Mouse (Mus musculus) testis, adult 2 months (tissue): ENCODE measurements around the gene Aip. TPM values are rescaled to one million over a fixed set of nuclear protein-coding genes. Genes with fewer than 3 reads are reported as not detected.

ENCODE experiments used
- H3K27ac ChIP-seq: fragments of 200-500 bp; 2 replicates; pipeline ENCODE4 v1.5.1; 2012; ENCODE audit warnings: low read depth, low read length; ENCODE audit not compliant: control insufficient read depth, insufficient read depth
- H3K27me3 ChIP-seq: fragments of 200-500 bp; 2 replicates; pipeline ENCODE4 v1.6.1; 2012; ENCODE audit warnings: mild to moderate bottlenecking, low read length, moderate library complexity; ENCODE audit not compliant: control insufficient read depth, insufficient read depth
- H3K36me3 ChIP-seq: fragments of 200-500 bp; 2 replicates; pipeline ENCODE4 v1.6.1; 2012; ENCODE audit warnings: mild to moderate bottlenecking, low read length; ENCODE audit not compliant: control insufficient read depth, insufficient read depth
- H3K4me1 ChIP-seq: fragments of 200-500 bp; 2 replicates; pipeline ENCODE4 v1.6.1; 2012; ENCODE audit warnings: low read length; ENCODE audit not compliant: control insufficient read depth, insufficient read depth
- H3K4me3 ChIP-seq: fragments of 200-500 bp; 2 replicates; pipeline ENCODE4 v1.5.1; 2012; ENCODE audit warnings: low read depth, mild to moderate bottlenecking, low read length, moderate library complexity, mixed read lengths; ENCODE audit not compliant: control insufficient read depth
- CTCF ChIP-seq: fragments of 200-500 bp; IDR thresholded peaks from 2 replicates; pipeline ENCODE4 v1.5.1; 2012; ENCODE audit warnings: low read depth, mild to moderate bottlenecking, inconsistent platforms, low read length, moderate library complexity; ENCODE audit not compliant: control insufficient read depth, insufficient read depth, insufficient replicate concordance
- POLR2A ChIP-seq: fragments of 200-500 bp; IDR thresholded peaks from 2 replicates; pipeline ENCODE4 v1.6.1; 2012; ENCODE audit warnings: low read depth, mild to moderate bottlenecking, inconsistent platforms, low read length, moderate library complexity; ENCODE audit not compliant: control insufficient read depth
- polyA plus RNA-seq: library from polyadenylated mRNA; depleted of rRNA; stranded (reverse); fragments of >200 nt; gene quantifications from 2 replicates; pipeline ENCODE4 v1.2.3, GENCODE M21; 2012; rRNA removed

The Aip gene
- polyA plus RNA-seq: 21.0 and 23.5 TPM in 2 replicates

DNA sequence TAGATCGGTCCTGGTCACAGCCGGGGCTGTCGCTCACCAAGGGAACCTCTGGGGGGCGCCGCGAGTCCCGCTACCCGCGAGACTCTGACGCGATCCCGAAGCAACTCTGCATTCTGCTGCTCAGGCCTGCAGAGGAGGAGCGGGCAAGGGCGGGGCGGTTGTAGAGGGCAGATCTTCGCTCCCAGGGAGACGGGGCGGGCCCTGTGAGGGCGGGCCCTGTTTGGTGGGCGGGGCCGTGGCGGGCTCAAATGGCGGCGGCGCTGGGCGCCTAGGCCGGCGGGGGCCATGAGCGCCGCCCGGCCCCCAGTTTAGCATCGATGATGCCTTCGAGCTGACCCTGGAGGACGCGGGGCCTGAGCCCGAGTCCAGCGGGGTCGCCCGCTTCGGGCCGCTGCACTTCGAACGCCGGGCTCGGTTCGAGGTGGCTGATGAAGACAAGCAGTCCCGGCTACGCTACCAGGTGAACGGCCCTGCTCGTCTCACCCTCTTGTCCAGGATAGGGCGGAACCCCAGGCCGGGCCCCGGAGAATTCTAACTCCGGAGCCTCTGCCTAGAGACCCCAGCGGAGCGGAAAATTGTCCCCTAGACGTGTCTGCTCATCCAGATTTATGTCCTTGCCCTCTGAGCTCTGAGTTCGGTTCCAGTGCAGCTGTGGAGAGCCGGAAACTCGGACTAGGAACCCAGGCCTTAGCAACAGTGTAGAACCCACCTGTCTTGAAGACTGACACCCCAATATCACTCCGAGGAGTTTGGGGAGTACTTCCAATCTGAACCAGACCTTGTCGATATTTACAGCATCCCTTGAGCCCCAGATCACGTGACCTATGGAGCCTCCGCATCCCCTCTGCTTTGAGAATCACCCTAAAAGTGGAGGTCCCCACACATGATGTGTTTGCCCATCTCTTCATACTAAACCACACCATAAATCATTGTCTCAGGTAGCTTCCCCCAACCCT lies at the start of gene Aip:
Gene Aip (minus strand): TSS at position 118 of the 956 bp plus-strand sequence.
- H3K27ac ChIP-seq: peak within 1 kb of the TSS; percentile 76
- H3K27me3 ChIP-seq: no peaks in the 10 kb centered on the region
- H3K36me3 ChIP-seq: no peaks in the 10 kb centered on the region; the same call in 1 of the 2 replicates
- TF ChIP-seq POLR2A (no peak; the same call in 1 of the 2 replicates), CTCF (peak; percentile 55)
- H3K4me3 ChIP-seq: peak within 1 kb of the TSS; percentile 89
- H3K4me1 ChIP-seq: peaks cover 12% of the 10 kb centered on the region

DNA sequence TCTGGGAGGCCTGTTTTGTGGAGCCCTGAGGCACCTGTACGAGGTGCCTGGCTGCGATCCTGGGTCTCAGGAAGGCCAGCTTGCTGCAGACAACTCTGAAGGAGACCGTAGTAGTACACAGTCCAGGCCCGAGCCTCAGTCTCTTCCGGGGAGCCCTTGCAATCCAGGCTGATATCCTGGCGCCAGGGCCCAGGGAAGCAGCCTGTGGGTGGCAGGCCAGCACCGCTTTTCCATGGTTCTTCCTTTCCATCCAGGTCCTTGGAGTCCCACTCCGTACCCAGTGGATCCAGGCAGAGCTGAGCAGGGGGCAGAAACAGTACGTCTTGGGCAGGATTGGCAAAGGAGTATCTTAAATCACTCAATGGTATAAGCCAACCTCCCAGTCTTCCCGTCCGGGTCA lies 47.3 kb upstream of the Aip start:
- no peaks in the 10 kb centered on the region for H3K27me3 ChIP-seq
- H3K4me1 ChIP-seq: peaks cover 5% of the 10 kb centered on the region
- no peaks in the 10 kb centered on the region for H3K36me3 ChIP-seq
- no peak overlapping the region for H3K4me3 ChIP-seq
- no peak overlapping the region for H3K27ac ChIP-seq
- no peak for TF ChIP-seq POLR2A
- no peak; the same call in 1 of the 2 replicates for TF ChIP-seq CTCF

DNA sequence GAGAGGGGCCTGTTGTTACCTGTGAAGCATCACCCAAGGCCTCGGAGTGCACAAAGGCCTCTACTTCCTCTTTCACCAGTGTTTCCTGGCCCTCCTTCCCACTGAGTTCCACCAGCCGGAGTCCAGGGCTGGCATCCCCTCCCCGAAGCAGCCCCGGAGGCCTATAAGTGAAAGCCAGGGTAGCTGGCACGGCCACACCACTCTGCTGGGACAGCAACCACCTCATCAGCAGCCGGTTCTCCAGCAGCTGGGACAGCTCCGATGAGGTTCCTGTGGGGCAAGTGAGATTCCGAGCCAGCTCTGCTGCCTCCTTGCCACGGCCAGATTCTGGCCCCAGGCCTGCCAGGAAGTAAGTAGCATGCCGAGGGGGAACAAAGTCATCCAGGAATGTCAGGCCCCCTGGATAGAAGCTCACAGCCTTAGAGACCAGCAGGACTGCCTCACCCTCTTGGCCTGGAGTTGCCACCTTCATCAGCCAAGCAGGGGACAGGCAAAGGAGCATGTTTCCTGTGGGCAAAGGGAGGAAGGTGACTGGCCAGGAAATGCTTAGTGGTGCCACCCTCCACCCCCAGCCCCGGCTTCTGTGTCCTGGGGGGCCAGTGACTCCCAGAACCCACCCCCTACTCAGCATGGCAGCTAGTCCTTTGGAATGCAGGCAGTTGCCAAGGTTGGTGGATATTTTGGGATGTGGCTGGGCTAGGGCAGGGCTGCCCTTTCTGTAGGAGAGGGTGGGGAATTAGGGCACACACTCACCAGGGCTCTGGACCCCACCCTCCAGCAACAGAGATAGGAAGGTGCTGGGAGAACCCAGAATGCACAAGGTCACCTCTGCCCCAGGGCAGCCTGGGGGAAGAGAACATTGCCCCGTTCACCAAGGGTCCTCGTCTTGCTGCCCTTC lies 46.0 kb upstream of the Aip start:
- Histone ChIP-seq H3K4me1 (peaks cover 5% of the 10 kb centered on the region), H3K36me3 (no peaks in the 10 kb centered on the region), H3K27me3 (no peaks in the 10 kb centered on the region), H3K4me3 (no peak overlapping the region), H3K27ac (no peak overlapping the region)
- no peak for TF ChIP-seq CTCF
- TF ChIP-seq POLR2A: no peak

DNA sequence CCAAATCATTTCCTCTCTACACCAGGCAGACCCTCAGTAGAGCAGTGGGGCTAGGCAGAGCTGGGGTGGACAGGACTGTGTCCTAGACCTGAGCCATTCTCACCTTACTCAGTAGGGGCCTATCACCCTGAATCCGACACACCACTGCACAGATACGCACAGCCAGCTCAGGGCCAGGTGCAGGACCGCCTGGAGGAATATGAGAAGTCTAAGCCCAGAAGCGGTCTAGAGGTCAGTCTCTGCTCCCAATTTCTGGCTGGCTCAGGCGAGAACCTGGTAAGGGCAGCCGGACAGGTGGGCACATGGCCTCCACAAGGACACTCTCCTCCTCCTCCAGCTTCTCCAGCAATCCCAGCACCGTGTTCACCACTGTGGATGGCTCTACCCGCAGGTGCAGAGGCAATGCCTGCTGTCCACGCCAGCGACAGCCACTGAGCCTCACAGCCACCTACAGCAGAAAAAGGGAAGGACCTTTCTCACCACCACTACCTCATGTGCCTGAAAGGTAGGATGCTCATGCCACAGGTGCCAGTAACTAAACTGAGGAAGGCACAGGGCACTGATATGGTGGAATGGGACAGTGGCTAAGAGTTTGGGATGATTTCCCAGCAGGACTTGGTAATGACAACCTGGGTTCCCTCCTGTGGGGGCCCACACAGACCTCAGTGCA lies 45.2 kb upstream of the Aip start:
- no peaks in the 10 kb centered on the region for H3K36me3 ChIP-seq
- H3K4me1 ChIP-seq: peaks cover 5% of the 10 kb centered on the region
- H3K4me3 ChIP-seq: no peak overlapping the region
- H3K27ac ChIP-seq: no peak overlapping the region
- no peaks in the 10 kb centered on the region for H3K27me3 ChIP-seq
- TF ChIP-seq POLR2A: no peak

DNA sequence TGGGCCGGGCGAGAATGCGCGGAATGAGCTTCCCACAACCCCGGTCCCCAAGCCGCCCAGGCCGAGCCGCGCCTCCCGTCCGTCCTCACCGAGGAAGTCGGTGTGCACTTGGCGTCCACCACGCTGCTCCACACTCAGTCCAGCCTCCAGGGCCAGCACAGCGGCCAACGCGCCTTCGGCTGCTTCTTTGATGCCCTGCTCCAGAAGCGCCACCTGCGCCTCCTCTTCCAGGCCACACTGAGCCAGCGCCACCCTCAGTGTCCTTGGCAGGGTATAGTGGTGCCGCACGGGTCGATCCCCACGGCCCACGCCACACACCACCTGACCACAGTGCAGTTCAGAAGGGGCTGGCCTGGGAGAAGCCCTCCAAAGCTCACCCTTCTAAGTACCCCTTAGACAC lies 44.2 kb upstream of the Aip start:
- peak overlapping the region; percentile 76 for H3K4me3 ChIP-seq
- TF ChIP-seq POLR2A (no peak), CTCF (no peak)
- H3K4me1 ChIP-seq: peaks cover 5% of the 10 kb centered on the region
- no peaks in the 10 kb centered on the region for H3K36me3 ChIP-seq
- peak overlapping the region; percentile 46 for H3K27ac ChIP-seq
- H3K27me3 ChIP-seq: no peaks in the 10 kb centered on the region

DNA sequence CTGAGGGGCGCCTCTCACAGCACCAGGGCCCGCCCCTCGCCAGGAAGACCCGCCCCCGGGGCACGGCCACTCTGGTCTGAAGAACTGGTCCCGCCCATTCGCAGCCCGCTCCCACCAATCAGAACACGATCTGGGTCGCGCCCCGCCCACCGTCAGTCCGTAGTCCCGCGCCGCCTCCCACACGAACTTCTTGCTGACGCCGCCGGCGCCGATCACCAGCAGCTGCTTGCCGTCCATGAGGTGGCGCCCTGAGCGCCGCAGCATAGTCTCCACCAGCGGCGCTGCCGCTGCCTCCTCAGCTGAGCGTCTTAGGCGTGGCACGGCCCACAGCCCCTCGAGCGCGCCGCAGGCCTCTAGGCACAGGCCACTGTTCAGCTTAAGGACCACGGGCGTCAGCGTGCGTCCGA lies 43.7 kb upstream of the Aip start:
- H3K4me3 ChIP-seq: peak overlapping the region; percentile 76
- no peaks in the 10 kb centered on the region for H3K27me3 ChIP-seq
- peaks cover 5% of the 10 kb centered on the region for H3K4me1 ChIP-seq
- TF ChIP-seq CTCF: peak; percentile 41; the same call in 1 of the 2 replicates
- peak; percentile 84 for TF ChIP-seq POLR2A
- peak overlapping the region; percentile 46 for H3K27ac ChIP-seq
- H3K36me3 ChIP-seq: no peaks in the 10 kb centered on the region
